Mouse (Mus musculus) MEL (cell line): ENCODE data around the gene Mesp2. TPM values are rescaled to one million over a fixed set of nuclear protein-coding genes. Genes with fewer than 3 reads are reported as not detected.

Source experiments
- DNase-seq: peaks from one replicate; pipeline ENCODE4 v3.0.0; 2011; ENCODE audit warnings: low read depth, low spot score
- H3K27ac ChIP-seq: 2 replicates; pipeline ENCODE4 v1.5.1; 2012; ENCODE audit warnings: low read depth, mild to moderate bottlenecking, control low read depth, low read length, moderate library complexity; ENCODE audit not compliant: control insufficient read depth
- H3K27me3 ChIP-seq, 2 experiments: fragments of 150-350 bp in 1 of 2; sonication (generic) in 1 of 2; 2 replicates each; pipeline ENCODE4 v1.6.1; 2012; ENCODE audit warnings: low read length in 2 of 2, mild to moderate bottlenecking in 2 of 2, improper control_type of control experiment in 1 of 2, moderate library complexity in 1 of 2; ENCODE audit not compliant: insufficient read depth in 2 of 2, control insufficient read depth in 1 of 2
- H3K36me3 ChIP-seq, 2 experiments: 2 replicates each; pipeline ENCODE4 v1.6.1; 2012 to 2014; ENCODE audit warnings: low read length in 2 of 2, improper control_type of control experiment in 1 of 2, inconsistent platforms in 1 of 2, mild to moderate bottlenecking in 1 of 2; ENCODE audit not compliant: insufficient read depth in 2 of 2, control insufficient read depth in 1 of 2
- H3K4me1 ChIP-seq, 2 experiments: fragments of 150-350 bp in 1 of 2; sonication (generic) in 1 of 2; 2 replicates each; pipeline ENCODE4 v1.6.1; 2012; ENCODE audit warnings: low read length in 2 of 2, improper control_type of control experiment in 1 of 2, mild to moderate bottlenecking in 1 of 2; ENCODE audit not compliant: insufficient read depth in 2 of 2, control insufficient read depth in 1 of 2
- H3K4me3 ChIP-seq, 2 experiments: fragments of 150-350 bp in 1 of 2; sonication (generic) in 1 of 2; 2 replicates each; pipeline ENCODE4 v1.5.1; 2012; ENCODE audit warnings: low read depth in 2 of 2, low read length in 2 of 2, mild to moderate bottlenecking in 2 of 2, moderate library complexity in 2 of 2, control low read depth in 1 of 2, improper control_type of control experiment in 1 of 2; ENCODE audit not compliant: control insufficient read depth in 1 of 2, insufficient read depth in 1 of 2
- H3K79me2 ChIP-seq: 2 replicates; pipeline ENCODE4 v1.6.1; 2012; ENCODE audit warnings: mild to moderate bottlenecking, low read length, moderate library complexity; ENCODE audit not compliant: control insufficient read depth, poor library complexity, insufficient read depth
- H3K9ac ChIP-seq: 2 replicates; pipeline ENCODE4 v1.6.1; 2012; ENCODE audit warnings: low read depth, mild to moderate bottlenecking, control low read depth, low read length, moderate library complexity; ENCODE audit not compliant: control insufficient read depth, poor library complexity, severe bottlenecking
- H3K9me3 ChIP-seq: fragments of 150-350 bp; sonication (generic); replicated peaks from 2 replicates; pipeline ENCODE4 v1.6.1; 2012; ENCODE audit warnings: mild to moderate bottlenecking, low read length, improper control_type of control experiment, moderate library complexity; ENCODE audit not compliant: insufficient read depth
- BHLHE40 ChIP-seq: IDR thresholded peaks from 2 replicates; pipeline ENCODE4 v1.6.1; 2012; ENCODE audit warnings: low read depth, mild to moderate bottlenecking, inconsistent platforms, low read length, improper control_type of control experiment, borderline replicate concordance
- CHD2 ChIP-seq: IDR thresholded peaks from 2 replicates; pipeline ENCODE4 v1.6.1; 2011; ENCODE audit warnings: low read length, improper control_type of control experiment
- EP300 ChIP-seq, 2 experiments: IDR thresholded peaks; 2 replicates each; pipeline ENCODE4 v1.6.1; 2011; ENCODE audit warnings: improper control_type of control experiment in 2 of 2, low read length in 2 of 2, low read depth in 1 of 2, mild to moderate bottlenecking in 1 of 2
- ETS1 ChIP-seq: IDR thresholded peaks from 2 replicates; pipeline ENCODE4 v1.6.1; 2012; ENCODE audit warnings: low read depth, mild to moderate bottlenecking, inconsistent platforms, low read length, improper control_type of control experiment, moderate library complexity
- GATA1 ChIP-seq: IDR thresholded peaks from 2 replicates; pipeline ENCODE4 v1.6.1; 2011; ENCODE audit warnings: low read depth, low read length, improper control_type of control experiment
- HCFC1 ChIP-seq: IDR thresholded peaks from 2 replicates; pipeline ENCODE4 v1.6.1; 2012; ENCODE audit warnings: low read depth, mild to moderate bottlenecking, inconsistent platforms, low read length, improper control_type of control experiment, moderate library complexity
- JUND ChIP-seq: IDR thresholded peaks from 2 replicates; pipeline ENCODE4 v1.6.1; 2011; ENCODE audit warnings: low read depth, mild to moderate bottlenecking, improper control_type of control experiment, low read length
- MAFK ChIP-seq: IDR thresholded peaks from 2 replicates; pipeline ENCODE4 v1.6.1; 2011; ENCODE audit warnings: low read depth, mild to moderate bottlenecking, low read length, improper control_type of control experiment, borderline replicate concordance
- MAX ChIP-seq: IDR thresholded peaks from 2 replicates; pipeline ENCODE4 v1.6.1; 2011; ENCODE audit warnings: low read length, improper control_type of control experiment
- MYB ChIP-seq: IDR thresholded peaks from 2 replicates; pipeline ENCODE4 v1.6.1; 2011; ENCODE audit warnings: mild to moderate bottlenecking, low read depth, low read length, improper control_type of control experiment
- MYC ChIP-seq: IDR thresholded peaks from 2 replicates; pipeline ENCODE4 v1.6.1; 2011; ENCODE audit warnings: low read depth, mild to moderate bottlenecking, low read length, improper control_type of control experiment, moderate library complexity
- NRF1 ChIP-seq: IDR thresholded peaks from 2 replicates; pipeline ENCODE4 v1.6.1; 2014; ENCODE audit warnings: low read depth, mild to moderate bottlenecking, inconsistent platforms, low read length, improper control_type of control experiment, moderate library complexity; ENCODE audit not compliant: poor library complexity, insufficient read depth, severe bottlenecking
- POLR2A ChIP-seq, 2 experiments: IDR thresholded peaks; 2 replicates each; pipeline ENCODE4 v1.6.1; 2011 to 2012; ENCODE audit warnings: low read length in 2 of 2, mild to moderate bottlenecking in 2 of 2, control low read depth in 1 of 2, improper control_type of control experiment in 1 of 2, low read depth in 1 of 2, moderate library complexity in 1 of 2; ENCODE audit not compliant: control insufficient read depth in 1 of 2, insufficient read depth in 1 of 2, poor library complexity in 1 of 2
- POLR2AphosphoS2 ChIP-seq: IDR thresholded peaks from 2 replicates; pipeline ENCODE4 v1.6.1; 2011; ENCODE audit warnings: low read length, improper control_type of control experiment
- RAD21 ChIP-seq: IDR thresholded peaks from 2 replicates; pipeline ENCODE4 v1.6.1; 2011; ENCODE audit warnings: mild to moderate bottlenecking, low read depth, low read length, improper control_type of control experiment
- RCOR1 ChIP-seq: IDR thresholded peaks from 2 replicates; pipeline ENCODE4 v1.6.1; 2012; ENCODE audit warnings: low read depth, mild to moderate bottlenecking, inconsistent platforms, low read length, improper control_type of control experiment
- USF1 ChIP-seq: IDR thresholded peaks from 2 replicates; pipeline ENCODE4 v1.6.1; 2014; ENCODE audit warnings: low read depth, mild to moderate bottlenecking, inconsistent platforms, low read length, improper control_type of control experiment, moderate library complexity
- ZC3H11A ChIP-seq: IDR thresholded peaks from 2 replicates; pipeline ENCODE4 v1.6.1; 2012; ENCODE audit warnings: low read depth, mild to moderate bottlenecking, inconsistent platforms, low read length, improper control_type of control experiment
- ZMIZ1 ChIP-seq: IDR thresholded peaks from 2 replicates; pipeline ENCODE4 v1.6.1; 2012; ENCODE audit warnings: low read depth, mild to moderate bottlenecking, inconsistent platforms, low read length, improper control_type of control experiment, moderate library complexity
- polyA plus RNA-seq, 2 experiments: library from polyadenylated mRNA; stranded (reverse) in 1 of 2; unstranded in 1 of 2; fragments of >175 nt in 1 of 2; fragments of >200 nt in 1 of 2; gene quantifications; 2 replicates each; pipeline versions ENCODE4 v1.2.1 to v1.2.4; 2012; ENCODE audit warnings: low replicate concordance in 2 of 2, low read depth in 1 of 2; ENCODE audit not compliant: insufficient read length in 2 of 2, insufficient read depth in 1 of 2, missing spikeins in 1 of 2
- total RNA-seq: library from RNA; depleted of rRNA; stranded (reverse); fragments of 300-350 nt; gene quantifications from 2 replicates; pipeline ENCODE4 v1.2.3, GENCODE M21; 2012; rRNA removed

Mesp2 gene
- total RNA-seq (not detected in 2 replicates), polyA plus RNA-seq (not detected)

GRCm38 (mm10) chr7:79810611-79811506, at the start of gene Mesp2:
Mesp2 (plus strand) TSS chr7:79810727.
- H3K36me3 ChIP-seq = peaks cover 0 to 2% of the 10 kb centered on the region in 2 experiments; a peak in 1 of 4 replicates
- no peak within 1 kb of the TSS for H3K4me3 ChIP-seq
- H3K4me1 ChIP-seq = peaks cover 6 to 7% of the 10 kb centered on the region in 2 experiments; a peak in 3 of 4 replicates
- no peaks in the 10 kb centered on the region for H3K9me3 ChIP-seq
- H3K79me2 ChIP-seq = no peaks in the 10 kb centered on the region
- no peak within 1 kb of the TSS for H3K27ac ChIP-seq
- no peak for DNase-seq
- H3K27me3 ChIP-seq = no peaks in the 10 kb centered on the region
- H3K9ac ChIP-seq = no peak within 1 kb of the TSS
- TF ChIP-seq HCFC1 = no peak
- no peak for TF ChIP-seq JUND
- TF ChIP-seq NRF1 = no peak
- no peak for TF ChIP-seq ZMIZ1
- no peak for TF ChIP-seq RCOR1
- no peak for TF ChIP-seq POLR2AphosphoS2
- TF ChIP-seq BHLHE40 = no peak
- no peak for TF ChIP-seq ZC3H11A
- no peak for TF ChIP-seq RAD21
- TF ChIP-seq MYB = no peak
- TF ChIP-seq MYC = no peak
- TF ChIP-seq MAFK = no peak
- no peak for TF ChIP-seq POLR2A (IDR thresholded peaks at IDR 0.05; ENCODE audit: control insufficient read depth in 1 of 2, insufficient read depth in 1 of 2, low read depth in 1 of 2, low read length in 2 of 2, poor library complexity in 1 of 2)
- TF ChIP-seq CHD2 = no peak

- peak overlapping the region; percentile 68 for H3K27ac ChIP-seq
- H3K9me3 ChIP-seq = no peaks in the 10 kb centered on the region
- H3K27me3 ChIP-seq = no peaks in the 10 kb centered on the region
- TF ChIP-seq MAX (no peak), JUND (no peak), MYB (no peak), ETS1 (peak; percentile 58), USF1 (0 out of 2 replicates have a peak, but pooled peaks have one; percentile 6), GATA1 (0 out of 2 replicates have a peak, but pooled peaks have one; percentile 13), NRF1 (no peak), EP300 (IDR thresholded peaks at IDR 0.05; ENCODE audit: low read depth in 1 of 2, low read length in 2 of 2) (peak in 1 of 2 experiments; percentile 61; a peak in 3 of 4 replicates)
- TF ChIP-seq, all 39 proteins: peak for 4
- peak overlapping the region; percentile 28 for H3K9ac ChIP-seq
- DNase-seq = peak; percentile 81
- peaks cover 0 to 24% of the 10 kb centered on the region in 2 experiments; a peak in 2 of 4 replicates for H3K36me3 ChIP-seq
- H3K4me1 ChIP-seq = peaks cover 11 to 23% of the 10 kb centered on the region in 2 experiments
- H3K79me2 ChIP-seq = no peaks in the 10 kb centered on the region
- H3K4me3 ChIP-seq = no peak overlapping the region
Observed at GRCm38 (mm10) chr7:79761124-79761876, 49.2 kb upstream of the Mesp2 start.
